In genomic region chr6:7799969-7800368, GRCm38 (mm10) we compare ENCODE assay signal across 11 mouse cellular contexts. TPM values are rescaled to one million over a fixed set of nuclear protein-coding genes. Genes with fewer than 3 reads are reported as not detected.
DNase-seq lines count a peak whose midpoint lies in the region; ATAC-seq lines count a peak whose summit lies in the region.
"Had no signal": no experiment of that assay in that cellular context is flagged by ENCODE, and none has a peak within 500 bp of the region (broad histone marks: within the 10 kb centered on the region; RNA-seq: fewer than 3 reads in every experiment).

No protein-coding gene starts in this region.

- no peaks in the 10 kb centered on the region for H3K36me3 ChIP-seq in hindbrain, embryonic 12.5 days
- H3K36me3 ChIP-seq: G1E; hindbrain, embryonic 13.5 days had no signal

- intact Hi-C loops in heart, postnatal 14 days (cut with DNase I): no loop called here

- H3K4me3 ChIP-seq in hindbrain, embryonic 12.5 days: no peak overlapping the region
- H3K4me3 ChIP-seq: forebrain, embryonic 13.5 days; hindbrain, embryonic 13.5 days had no signal

- no peaks in the 10 kb centered on the region for H3K4me1 ChIP-seq in hindbrain, embryonic 12.5 days
- H3K4me1 ChIP-seq: hindbrain, embryonic 13.5 days had no signal

- H3K27ac ChIP-seq in hindbrain, embryonic 12.5 days: no peak overlapping the region
- H3K27ac ChIP-seq: forebrain, embryonic 13.5 days; hindbrain, embryonic 13.5 days had no signal

- peak; percentile 10 to 25 for DNase-seq in adrenal gland, adult 18-20 months (ENCODE audit: low spot score in 2 of 2)
- DNase-seq in adrenal gland, postnatal 4 days (ENCODE audit: low spot score in 2 of 2): no peak
- peak; percentile 22 to 79 for DNase-seq in urinary bladder, adult 18-20 months (ENCODE audit: low spot score in 2 of 2)
- DNase-seq in urinary bladder, adult 2 months (ENCODE audit: low spot score): no peak
- DNase-seq in heart, postnatal 14 days: peak; percentile 35 to 47
- peak; percentile 55 for DNase-seq in urinary bladder, postnatal 25 days (ENCODE audit: low spot score)
- DNase-seq in cerebellum, adult 11-12 months: no peak

- H3K4me2 ChIP-seq in hindbrain, embryonic 12.5 days (replicated peaks): no peak overlapping the region
- H3K4me2 ChIP-seq: forebrain, embryonic 13.5 days; hindbrain, embryonic 13.5 days had no signal

- no peak overlapping the region for H3K9ac ChIP-seq in hindbrain, embryonic 12.5 days
- H3K9ac ChIP-seq: forebrain, embryonic 13.5 days; hindbrain, embryonic 13.5 days had no signal

- H3K27me3 ChIP-seq in hindbrain, embryonic 12.5 days: no peaks in the 10 kb centered on the region
- H3K27me3 ChIP-seq: forebrain, embryonic 13.5 days; hindbrain, embryonic 13.5 days had no signal

- WGBS in hindbrain, embryonic 12.5 days: 87% methylated on average over 6 of the region's 6 CpGs

- H3K9me3 ChIP-seq in hindbrain, embryonic 12.5 days (replicated peaks): no peaks in the 10 kb centered on the region
- H3K9me3 ChIP-seq: forebrain, embryonic 13.5 days; G1E; hindbrain, embryonic 13.5 days had no signal

- no peak for ATAC-seq in hindbrain, embryonic 12.5 days (ENCODE audit: low FRiP score)
- ATAC-seq: forebrain, embryonic 13.5 days had no signal

RNA-seq across cellular contexts. Expression of gene C1galt1, which starts 44.7 kb away (rescaled TPM):
- total RNA-seq in adrenal gland, adult 18-20 months (2021): 10 to 100 TPM; 18.1 to 28.3 TPM
- 10 to 100 TPM; 22.3 to 24.6 TPM for total RNA-seq in adrenal gland, postnatal 4 days (2021)
- 19.3 and 22.1 TPM in 2 replicates for polyA plus RNA-seq in urinary bladder, adult 2 months (2012; rRNA removed)
- 10 to 100 TPM; 16.8 to 17.4 TPM for total RNA-seq in heart, postnatal 14 days (2021)
- polyA plus RNA-seq in hindbrain, embryonic 12.5 days (2016; fragmentation: Nextera tagmentation; extraction: Ambion mirVana): 2.0 and 2.5 TPM in 2 replicates

Comparison
In these comparisons a context has a peak if more than half of its experiments do, and no peak if none do; other contexts are left out.
1. DNase-seq: peak in adrenal gland, adult 18-20 months (2 of 2), urinary bladder, adult 18-20 months (2 of 2), heart, postnatal 14 days (2 of 2) and urinary bladder, postnatal 25 days (single experiment); none in adrenal gland, postnatal 4 days (0 of 2), urinary bladder, adult 2 months (single experiment) and cerebellum, adult 11-12 months (single experiment).